Mouse (Mus musculus) neural tube, embryonic 11.5 days (tissue): Measurements from ENCODE around the gene Cinp. TPM values are rescaled to one million over a fixed set of nuclear protein-coding genes. Genes with fewer than 3 reads are reported as not detected.
A peak's percentile ranks its signal among the peaks of the same experiment; 100 is the strongest.

Experiments
- ATAC-seq: fragments of 200-750 bp; cut with Nextera tagmentation; 2 replicates; pipeline ENCODE4 v1.8.0; 2017; ENCODE audit warnings: moderate number of reproducible peaks, mild to moderate bottlenecking, moderate TSS enrichment, moderate library complexity; ENCODE audit not compliant: insufficient read depth, low FRiP score, low TSS enrichment
- DNase-seq: peaks from one replicate; pipeline ENCODE4 v3.0.0-alpha.2; 2015; ENCODE audit warnings: low spot score
- H3K27ac ChIP-seq: fragments of 300-500 bp; sonication (generic); 2 replicates; pipeline ENCODE4 v1.5.1; 2014; ENCODE audit warnings: low read depth, mild to moderate bottlenecking, low read length
- H3K27me3 ChIP-seq: fragments of 300-500 bp; sonication (generic); 2 replicates; pipeline ENCODE4 v1.6.1; 2014; ENCODE audit warnings: mild to moderate bottlenecking, low read length, mixed read lengths; ENCODE audit not compliant: control insufficient read depth, insufficient read depth
- H3K36me3 ChIP-seq: fragments of 300-500 bp; sonication (generic); 2 replicates; pipeline ENCODE4 v1.6.1; 2014; ENCODE audit warnings: mild to moderate bottlenecking, low read length, moderate library complexity, mixed read lengths; ENCODE audit not compliant: control insufficient read depth, insufficient read depth
- H3K4me1 ChIP-seq: fragments of 300-500 bp; sonication (generic); 2 replicates; pipeline ENCODE4 v1.6.1; 2014; ENCODE audit warnings: low read length, mixed read lengths; ENCODE audit not compliant: control insufficient read depth, insufficient read depth
- H3K4me2 ChIP-seq: fragments of 300-500 bp; sonication (generic); 2 replicates; pipeline ENCODE4 v1.6.1; 2014; ENCODE audit warnings: low read depth, mild to moderate bottlenecking, moderate library complexity
- H3K4me3 ChIP-seq: fragments of 300-500 bp; sonication (generic); 2 replicates; pipeline ENCODE4 v1.5.1; 2014; ENCODE audit warnings: low read depth, low read length
- H3K9ac ChIP-seq: fragments of 300-500 bp; sonication (generic); 2 replicates; pipeline ENCODE4 v1.6.1; 2014; ENCODE audit warnings: mild to moderate bottlenecking, low read length
- H3K9me3 ChIP-seq: fragments of 300-500 bp; sonication (generic); 2 replicates; pipeline ENCODE4 v1.6.1; 2016; ENCODE audit warnings: low read length; ENCODE audit not compliant: control insufficient read depth
- WGBS: fragments of 180-500 bp; shearing (Covaris S2); extraction: QIAGEN DNeasy Blood & Tissue Kit; methylation state at CpG from one replicate; pipeline ENCODE4 v1.1.7; 2014; 5-methylcytosine and 5-hydroxymethylcytosine counted together
- polyA plus RNA-seq: library from polyadenylated mRNA; unstranded; fragments of >200 nt; fragmentation: Nextera tagmentation; extraction: Ambion mirVana; gene quantifications from 2 replicates; pipeline ENCODE4 v1.2.1, GENCODE M21; 2014

Gene Cinp
- polyA plus RNA-seq, result 76.2 and 85.3 TPM in 2 replicates

- DNase-seq, result peak; percentile 97
- peak within 1 kb of the TSS; percentile 88 for H3K27ac ChIP-seq
- H3K9me3 ChIP-seq, result no peaks in the 10 kb centered on the region
- H3K4me3 ChIP-seq, result peak within 1 kb of the TSS; percentile 83
- H3K9ac ChIP-seq, result peak within 1 kb of the TSS; percentile 90
- peaks cover 11% of the 10 kb centered on the region for H3K4me1 ChIP-seq
- peak within 1 kb of the TSS; percentile 90 for H3K4me2 ChIP-seq
- peak; percentile 99 for ATAC-seq
- no peaks in the 10 kb centered on the region for H3K27me3 ChIP-seq
- under 1% methylated on average over 56 of the region's 74 CpGs for WGBS
- no peaks in the 10 kb centered on the region for H3K36me3 ChIP-seq
Observed at GRCm38 (mm10) chr12:110889036-110890020, at the start of gene Cinp, which contains the start of gene Tecpr2. Gene Cinp (minus strand): TSS chr12:110889145. Gene Tecpr2 (plus strand): TSS chr12:110889264.

DNA sequence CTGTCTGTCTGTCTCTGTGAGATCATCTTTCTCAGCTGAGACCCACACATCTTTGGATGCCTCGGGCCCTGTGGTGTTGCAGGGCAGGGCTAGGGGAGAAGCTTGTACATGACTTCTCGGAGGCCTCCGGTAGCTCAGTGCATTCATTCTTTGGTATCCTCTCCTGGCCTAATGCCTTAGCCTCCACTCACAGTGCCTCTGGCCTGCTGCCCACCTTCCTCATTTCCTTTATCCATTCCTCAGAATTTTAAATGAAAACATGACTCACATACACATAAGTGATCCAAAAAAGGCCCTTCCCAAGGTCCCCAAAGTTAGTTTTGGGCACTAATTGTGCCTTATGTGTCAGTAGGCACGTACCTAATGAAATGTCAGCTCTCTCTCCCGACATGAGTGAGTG, 48.6 kb upstream of the Cinp start:
- H3K4me2 ChIP-seq, result no peak overlapping the region
- WGBS, result 90% methylated on average over 5 of the region's 5 CpGs
- no peak overlapping the region for H3K4me3 ChIP-seq
- no peak for ATAC-seq
- no peaks in the 10 kb centered on the region for H3K27me3 ChIP-seq
- H3K36me3 ChIP-seq, result peaks cover 4% of the 10 kb centered on the region
- no peak overlapping the region for H3K9ac ChIP-seq
- DNase-seq, result no peak
- H3K4me1 ChIP-seq, result no peaks in the 10 kb centered on the region
- no peak overlapping the region for H3K27ac ChIP-seq
- no peaks in the 10 kb centered on the region for H3K9me3 ChIP-seq

GRCm38 (mm10) chr12:110935983-110936620, 47.2 kb upstream of the Cinp start:
- ATAC-seq (no peak), DNase-seq (peak; percentile 79)
- Histone ChIP-seq H3K9me3 (no peaks in the 10 kb centered on the region), H3K4me3 (no peak overlapping the region), H3K36me3 (peaks cover 4% of the 10 kb centered on the region), H3K27ac (no peak overlapping the region), H3K27me3 (no peaks in the 10 kb centered on the region), H3K4me1 (no peaks in the 10 kb centered on the region), H3K4me2 (no peak overlapping the region), H3K9ac (no peak overlapping the region)
- WGBS, result 60% methylated on average over 9 of the region's 9 CpGs

DNA sequence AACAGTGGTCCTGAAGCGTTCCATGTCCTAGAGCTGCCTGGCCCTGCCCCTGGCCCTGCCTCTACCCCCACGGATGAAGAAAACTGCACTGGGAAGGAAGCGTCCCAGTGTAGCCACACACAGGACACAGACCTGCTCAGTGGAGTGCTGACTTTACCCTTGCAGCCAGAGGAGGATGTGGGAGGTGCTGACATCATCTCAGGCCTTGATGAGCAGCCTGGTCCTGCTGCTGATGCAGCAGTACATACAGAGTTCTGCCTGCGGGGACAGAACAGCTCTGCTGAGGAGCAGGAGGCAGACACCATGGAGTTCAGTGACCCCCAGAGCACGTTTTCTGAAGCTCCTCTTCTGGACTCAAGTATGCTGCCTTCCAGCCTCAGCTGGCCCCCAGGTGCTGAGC, 43.9 kb upstream of the Cinp start:
- H3K9ac ChIP-seq, result no peak overlapping the region
- no peaks in the 10 kb centered on the region for H3K27me3 ChIP-seq
- H3K9me3 ChIP-seq, result no peaks in the 10 kb centered on the region
- H3K27ac ChIP-seq, result no peak overlapping the region
- ATAC-seq (no peak), DNase-seq (no peak)
- no peak overlapping the region for H3K4me2 ChIP-seq
- no peak overlapping the region for H3K4me3 ChIP-seq
- H3K4me1 ChIP-seq, result no peaks in the 10 kb centered on the region
- 84% methylated on average over 5 of the region's 5 CpGs for WGBS
- no peaks in the 10 kb centered on the region for H3K36me3 ChIP-seq

DNA sequence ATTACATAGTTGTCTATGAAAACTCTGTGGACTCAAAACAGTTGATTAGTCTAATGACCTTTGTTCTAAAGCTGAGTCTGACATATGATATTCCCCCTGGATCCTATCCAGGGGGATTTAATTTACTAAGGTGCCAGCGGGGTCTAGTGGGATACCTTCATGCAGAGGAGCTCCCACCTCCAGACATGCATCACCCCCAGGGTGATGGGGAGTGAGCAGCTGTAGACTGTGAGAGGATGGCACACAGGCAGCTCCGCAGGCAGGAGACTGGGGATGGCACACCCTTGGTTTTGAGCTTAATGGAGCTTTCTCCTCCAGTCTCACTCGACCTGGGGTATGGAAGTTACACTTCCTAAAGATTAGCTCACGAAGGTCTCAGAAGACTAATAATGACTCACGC, 32.6 kb upstream of the Cinp start:
- Histone ChIP-seq H3K27ac (no peak overlapping the region), H3K4me1 (no peaks in the 10 kb centered on the region), H3K27me3 (no peaks in the 10 kb centered on the region), H3K9me3 (no peaks in the 10 kb centered on the region), H3K9ac (no peak overlapping the region), H3K36me3 (no peaks in the 10 kb centered on the region; the same call in 1 of the 2 replicates), H3K4me2 (no peak overlapping the region), H3K4me3 (no peak overlapping the region)
- 87% methylated on average over 5 of the region's 5 CpGs for WGBS
- no peak for ATAC-seq
- DNase-seq, result no peak

- Histone ChIP-seq H3K4me1 (no peaks in the 10 kb centered on the region), H3K4me3 (no peak overlapping the region), H3K27ac (no peak overlapping the region), H3K9ac (no peak overlapping the region), H3K27me3 (no peaks in the 10 kb centered on the region), H3K4me2 (no peak overlapping the region), H3K36me3 (no peaks in the 10 kb centered on the region; the same call in 1 of the 2 replicates), H3K9me3 (no peaks in the 10 kb centered on the region)
- no peak for ATAC-seq
- 98% methylated on average over 4 of the region's 4 CpGs for WGBS
- no peak for DNase-seq
Observed at GRCm38 (mm10) chr12:110920254-110920653, 31.3 kb upstream of the Cinp start.

GRCm38 (mm10) chr12:110915761-110916160, 26.8 kb upstream of the Cinp start:
- Histone ChIP-seq H3K4me3 (no peak overlapping the region), H3K27ac (no peak overlapping the region), H3K4me2 (no peak overlapping the region), H3K27me3 (no peaks in the 10 kb centered on the region), H3K4me1 (no peaks in the 10 kb centered on the region), H3K36me3 (no peaks in the 10 kb centered on the region; the same call in 1 of the 2 replicates), H3K9me3 (no peaks in the 10 kb centered on the region), H3K9ac (no peak overlapping the region)
- 88% methylated on average over 9 of the region's 9 CpGs for WGBS
- ATAC-seq (no peak), DNase-seq (no peak)

DNA sequence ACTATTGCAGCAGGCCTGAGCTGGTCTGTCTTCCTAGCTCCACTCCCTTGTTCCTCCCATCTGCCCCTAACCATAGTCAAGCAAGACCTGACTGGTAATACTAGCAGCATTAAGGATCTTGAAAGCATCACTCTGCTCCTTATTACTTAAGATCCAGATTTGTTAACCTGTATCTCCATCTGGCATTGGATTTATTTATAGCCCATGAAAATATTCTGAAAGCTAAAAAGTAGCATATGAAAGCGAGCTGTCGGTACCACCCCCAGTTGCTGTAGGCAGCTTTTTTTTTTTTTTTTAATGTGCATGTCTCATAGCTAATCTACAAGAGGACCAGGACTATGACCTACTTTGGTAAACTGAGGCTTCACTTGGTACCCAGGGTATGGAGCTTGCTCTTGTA, 21.0 kb upstream of the Cinp start:
- H3K27ac ChIP-seq, result no peak overlapping the region
- WGBS, result 96% methylated on average over 2 of the region's 2 CpGs
- no peak for DNase-seq
- H3K4me3 ChIP-seq, result no peak overlapping the region
- no peak for ATAC-seq
- no peak overlapping the region for H3K9ac ChIP-seq
- H3K36me3 ChIP-seq, result no peaks in the 10 kb centered on the region
- no peaks in the 10 kb centered on the region for H3K27me3 ChIP-seq
- no peaks in the 10 kb centered on the region for H3K9me3 ChIP-seq
- H3K4me2 ChIP-seq, result no peak overlapping the region
- H3K4me1 ChIP-seq, result no peaks in the 10 kb centered on the region
